Mouse (Mus musculus): ENCODE data around the gene Tspan1.

Tspan1 gene

GRCm38 (mm10) chr4:116168617-116169352, 1.4 kb upstream of the Tspan1 start:
- peak; percentile 69 for DNase-seq (ENCODE audit: low read depth, low spot score)

- DNase-seq (ENCODE audit: low read depth, low spot score), result no peak
Measured at GRCm38 (mm10) chr4:116165708-116166407, 1.5 kb downstream of the Tspan1 start.

DNA sequence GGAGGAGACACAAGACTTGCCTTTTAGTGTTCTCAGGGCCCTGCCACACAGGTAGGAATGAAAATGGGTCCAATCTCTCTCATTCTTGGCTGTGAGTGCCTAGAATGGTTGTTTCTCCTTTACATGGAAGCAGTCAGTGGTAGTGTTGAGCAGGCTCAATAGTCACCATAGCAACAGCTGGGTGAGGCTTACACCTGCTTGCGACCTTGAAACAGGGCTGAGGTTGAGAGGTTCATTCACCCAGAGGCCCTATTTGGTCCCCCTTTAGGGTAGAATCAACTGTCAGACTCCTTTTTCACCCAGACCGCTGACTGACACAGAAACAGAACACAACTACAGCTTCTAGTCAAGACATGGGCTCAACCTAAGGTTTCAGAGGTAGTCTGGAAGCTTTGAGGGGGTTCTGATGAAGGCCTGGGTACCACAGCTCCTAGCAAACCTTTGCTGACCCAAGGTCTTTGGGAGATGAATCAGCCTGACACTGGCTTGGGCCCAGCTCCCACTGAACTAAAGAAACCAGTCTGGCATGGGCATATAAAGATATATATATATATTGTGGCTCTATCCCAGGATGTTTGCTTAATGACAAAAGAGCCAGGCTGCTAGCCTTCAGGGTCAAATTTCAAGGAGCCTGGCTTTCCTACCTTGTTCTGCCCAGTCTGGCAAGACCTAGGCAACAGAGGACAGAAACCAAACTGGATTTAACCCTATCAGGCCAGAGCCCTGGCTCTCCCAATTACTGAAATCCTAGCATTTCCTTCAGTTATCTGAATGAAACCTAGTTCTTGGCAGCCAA, 2.4 kb downstream of the Tspan1 start:
- peak; percentile 33 for DNase-seq (ENCODE audit: low read depth, low spot score)

DNA sequence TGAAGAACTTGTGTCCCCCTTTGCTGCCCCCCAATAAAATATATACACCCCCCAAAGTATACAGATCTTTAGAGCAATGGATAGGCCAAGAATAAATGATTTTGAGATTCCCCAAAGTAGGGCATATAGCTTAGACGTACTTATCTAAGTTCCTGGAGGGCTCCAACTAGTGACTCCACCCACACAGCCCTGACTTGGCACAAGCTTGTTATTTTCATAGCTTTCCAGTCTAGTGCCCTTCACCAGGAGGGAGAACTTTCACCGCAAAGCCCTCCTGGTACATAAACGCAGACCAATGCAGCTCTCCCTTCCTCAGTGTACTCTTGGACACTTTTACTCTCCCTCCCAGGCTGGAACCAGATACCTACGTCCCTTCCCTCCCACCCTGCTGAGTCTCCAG, 5.3 kb downstream of the Tspan1 start:
- no peak for DNase-seq (ENCODE audit: low read depth, low spot score)

GRCm38 (mm10) chr4:116160769-116161168, 6.6 kb downstream of the Tspan1 start:
- DNase-seq (ENCODE audit: low read depth, low spot score), result no peak

DNA sequence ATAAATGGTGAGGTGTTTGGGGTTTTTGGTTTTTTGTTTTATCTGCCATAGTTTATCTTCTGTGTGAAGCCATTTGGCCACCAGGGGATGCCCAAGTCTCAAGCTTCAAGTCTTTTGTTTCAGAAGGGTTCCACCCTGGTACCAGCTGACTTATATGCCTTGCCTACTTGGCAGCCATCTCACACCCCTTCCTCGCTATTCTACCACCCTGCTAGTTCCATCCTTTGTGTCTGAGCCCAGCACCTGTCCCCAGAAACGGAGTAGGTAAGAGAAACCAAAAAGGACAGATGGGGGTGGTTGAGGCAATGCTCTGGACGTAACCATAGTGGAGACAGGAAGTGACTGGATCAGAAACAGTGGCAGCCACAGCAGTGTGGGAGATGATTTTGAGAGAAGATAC, 7.5 kb downstream of the Tspan1 start:
- peak; percentile 66 for DNase-seq (ENCODE audit: low read depth, low spot score)

- no peak for DNase-seq (ENCODE audit: low read depth, low spot score)
Measured at GRCm38 (mm10) chr4:116157882-116158281, 9.5 kb downstream of the Tspan1 start.

DNA sequence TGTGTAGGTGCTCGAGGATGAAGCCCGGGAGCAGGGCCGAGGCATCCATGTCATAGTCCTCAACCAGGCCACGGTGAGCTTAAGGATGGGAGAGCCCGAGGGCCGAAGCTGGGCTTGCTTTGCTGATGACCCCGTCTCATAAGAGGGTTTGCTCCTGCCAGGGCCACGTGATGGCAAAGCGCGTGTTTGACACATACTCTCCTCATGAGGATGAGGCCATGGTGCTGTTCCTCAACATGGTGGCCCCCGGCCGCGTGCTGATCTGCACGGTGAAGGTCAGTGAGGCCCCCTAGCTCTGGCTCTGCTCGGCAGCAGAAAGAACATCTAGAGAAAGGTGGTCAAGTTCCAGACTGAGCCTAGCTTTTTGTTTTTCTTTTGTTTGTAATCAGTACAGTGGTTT, 14.7 kb downstream of the Tspan1 start:
- DNase-seq (ENCODE audit: low read depth, low spot score), result no peak

DNA sequence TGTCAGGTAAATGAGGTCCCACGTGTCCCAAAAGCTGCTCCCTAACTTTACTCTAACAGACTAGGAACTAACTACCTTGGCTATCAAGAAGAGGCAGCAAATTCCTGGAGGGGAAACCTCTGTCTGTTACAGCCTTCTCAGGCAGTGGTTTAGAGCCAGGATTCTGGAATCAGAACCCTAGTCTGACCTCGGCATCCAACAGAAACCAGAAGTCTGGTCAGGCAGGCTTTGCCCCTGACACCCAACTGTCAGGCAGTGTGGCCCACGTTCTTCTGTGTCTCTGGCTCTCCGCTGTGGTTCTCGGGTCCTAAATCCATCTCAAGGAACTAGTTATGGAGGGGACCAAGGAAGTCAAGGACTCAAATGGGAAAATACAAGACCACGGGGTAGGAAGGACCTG, 16.2 kb downstream of the Tspan1 start, which contains the start of gene Lurap1:
Lurap1 (minus strand) TSS at position 101 of the 400 bp plus-strand sequence.
- DNase-seq (ENCODE audit: low read depth, low spot score), result no peak

DNA sequence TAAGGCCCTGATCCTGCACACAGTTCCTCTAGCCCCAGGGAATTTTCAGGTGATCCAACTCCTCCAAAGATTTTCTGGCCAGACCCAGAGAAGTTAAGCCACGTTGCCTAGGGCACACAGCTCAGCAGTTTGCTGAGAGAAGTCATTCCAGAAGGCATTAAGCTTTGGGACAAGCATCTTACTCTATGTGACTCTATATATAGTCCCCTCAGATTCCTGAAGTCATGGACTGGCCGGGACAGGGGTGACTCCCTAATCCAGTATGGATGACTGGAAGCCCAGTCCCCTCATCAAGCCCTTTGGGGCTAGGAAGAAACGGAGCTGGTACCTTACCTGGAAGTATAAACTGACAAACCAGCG, 16.6 kb downstream of the Tspan1 start:
- DNase-seq (ENCODE audit: low read depth, low spot score), result peak; percentile 36

DNA sequence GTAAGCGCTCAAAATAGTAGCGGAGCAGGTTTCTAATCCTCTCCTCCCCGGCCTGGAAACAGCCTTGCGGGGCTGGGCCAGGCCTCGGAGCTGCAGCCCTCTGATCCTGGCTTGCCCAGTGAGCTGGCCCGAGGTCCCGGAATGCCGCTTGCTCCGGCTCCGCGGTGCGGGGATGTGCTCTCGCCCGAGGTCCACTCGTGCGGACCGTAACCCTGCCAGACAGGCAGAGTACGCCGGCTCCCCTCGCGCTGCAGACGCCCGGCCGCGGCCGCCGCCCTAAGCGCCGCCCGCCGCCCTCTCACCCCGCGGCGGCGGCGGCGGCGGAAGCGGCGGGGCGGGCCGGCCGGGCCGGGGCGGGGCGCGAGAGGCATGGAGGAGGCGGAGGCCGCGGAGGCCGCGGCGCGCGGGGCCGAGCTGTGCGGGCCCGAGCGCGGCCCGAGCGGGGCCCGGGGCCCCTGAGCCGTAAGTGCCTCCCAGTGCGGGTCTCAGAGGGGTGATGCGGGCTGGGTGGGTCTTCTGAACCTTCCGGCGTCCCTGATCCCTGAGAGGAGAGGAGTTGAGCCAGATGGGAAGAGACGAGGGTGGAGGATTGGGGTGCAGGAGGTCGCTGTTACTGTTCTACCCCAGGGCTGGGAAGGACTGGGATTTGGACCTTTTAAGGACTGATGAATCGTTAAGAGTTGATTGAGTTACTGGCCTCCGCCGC, 17.1 kb downstream of the Tspan1 start:
- peak; percentile 46 for DNase-seq (ENCODE audit: low read depth, low spot score)

GRCm38 (mm10) chr4:116149812-116150155, 17.6 kb downstream of the Tspan1 start:
- peak; percentile 45 for DNase-seq (ENCODE audit: low read depth, low spot score)

DNA sequence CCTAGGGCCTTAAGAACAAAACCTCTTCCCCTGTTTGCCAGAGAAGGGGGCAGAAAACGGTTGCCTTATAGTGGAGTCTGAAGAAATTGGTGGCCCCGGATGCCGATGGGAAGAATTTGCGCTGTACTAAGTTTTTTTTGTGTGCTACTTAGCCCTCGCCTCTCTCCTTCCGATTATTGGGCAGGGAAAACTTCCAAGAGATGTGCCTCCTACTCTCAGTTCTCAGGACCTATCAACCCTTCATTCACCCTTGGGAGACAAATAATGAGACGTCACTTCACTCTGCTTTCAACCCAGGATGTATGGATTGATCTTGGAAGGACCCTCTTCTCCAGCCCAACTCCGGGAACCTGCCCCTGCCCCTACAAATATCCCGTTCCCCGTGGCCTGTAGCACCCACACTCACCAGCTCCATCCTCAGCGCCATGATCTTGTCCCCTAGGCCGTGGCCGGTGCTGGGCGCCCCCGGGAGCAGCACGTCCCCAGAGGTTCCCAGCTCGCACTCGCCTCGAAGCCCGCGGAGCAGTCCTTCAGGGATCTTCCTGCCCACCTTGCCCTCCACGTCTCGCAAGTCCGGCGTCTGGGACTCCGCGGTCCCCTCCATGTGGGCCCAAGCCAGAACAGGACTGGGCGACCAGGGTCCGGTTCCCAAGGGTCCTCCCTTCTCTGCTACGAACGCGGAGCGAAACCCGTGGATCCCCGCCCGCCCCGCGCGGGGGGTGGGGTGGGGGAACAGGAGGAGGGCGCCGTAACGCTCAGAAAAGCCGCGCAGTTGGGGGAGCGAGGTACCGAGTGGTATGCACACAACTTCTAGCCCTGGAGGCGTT, 23.3 kb downstream of the Tspan1 start:
- DNase-seq (ENCODE audit: low read depth, low spot score), result no peak

- no peak for DNase-seq (ENCODE audit: low read depth, low spot score)
Measured at GRCm38 (mm10) chr4:116143317-116143811, 24.0 kb downstream of the Tspan1 start.

DNA sequence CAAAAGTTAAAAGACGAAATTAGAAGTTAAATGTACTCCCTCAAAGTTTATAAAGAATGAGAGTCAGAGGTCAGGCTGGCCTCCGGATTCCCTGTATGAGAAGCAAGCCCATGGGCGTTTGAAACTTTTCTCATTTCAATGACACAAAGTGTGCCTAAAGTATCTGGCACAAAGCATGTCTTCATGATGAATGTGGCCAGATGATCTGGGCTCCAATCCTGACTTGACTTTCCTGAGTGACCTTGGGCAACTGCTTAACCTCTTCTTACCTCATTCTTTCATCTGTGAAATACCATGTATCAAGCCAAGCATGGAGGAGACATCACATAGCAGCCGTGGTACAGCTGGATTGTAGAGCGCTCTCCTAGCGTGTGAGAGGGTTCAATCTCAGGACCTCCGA, 25.1 kb downstream of the Tspan1 start:
- DNase-seq (ENCODE audit: low read depth, low spot score), result no peak

DNA sequence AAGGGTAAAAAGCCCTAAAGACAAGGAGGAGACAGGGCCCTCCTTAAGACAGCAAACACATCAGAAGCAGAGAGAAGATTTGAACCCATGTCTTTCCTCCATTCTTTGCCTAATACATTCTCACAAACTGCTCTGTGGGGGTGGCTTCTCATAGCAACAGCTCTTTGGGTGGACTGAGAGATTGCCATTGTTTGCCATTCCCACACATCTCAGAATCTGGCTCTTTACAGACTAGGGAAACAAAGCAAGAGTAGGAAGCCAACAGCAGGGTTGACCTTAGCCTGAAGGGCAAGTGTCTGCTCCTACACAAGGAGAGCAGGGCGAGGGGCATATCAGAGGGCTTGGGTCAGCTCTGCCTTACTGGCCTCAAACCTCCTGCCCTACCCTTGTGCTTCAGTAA, 25.7 kb downstream of the Tspan1 start:
- no peak for DNase-seq (ENCODE audit: low read depth, low spot score)

DNA sequence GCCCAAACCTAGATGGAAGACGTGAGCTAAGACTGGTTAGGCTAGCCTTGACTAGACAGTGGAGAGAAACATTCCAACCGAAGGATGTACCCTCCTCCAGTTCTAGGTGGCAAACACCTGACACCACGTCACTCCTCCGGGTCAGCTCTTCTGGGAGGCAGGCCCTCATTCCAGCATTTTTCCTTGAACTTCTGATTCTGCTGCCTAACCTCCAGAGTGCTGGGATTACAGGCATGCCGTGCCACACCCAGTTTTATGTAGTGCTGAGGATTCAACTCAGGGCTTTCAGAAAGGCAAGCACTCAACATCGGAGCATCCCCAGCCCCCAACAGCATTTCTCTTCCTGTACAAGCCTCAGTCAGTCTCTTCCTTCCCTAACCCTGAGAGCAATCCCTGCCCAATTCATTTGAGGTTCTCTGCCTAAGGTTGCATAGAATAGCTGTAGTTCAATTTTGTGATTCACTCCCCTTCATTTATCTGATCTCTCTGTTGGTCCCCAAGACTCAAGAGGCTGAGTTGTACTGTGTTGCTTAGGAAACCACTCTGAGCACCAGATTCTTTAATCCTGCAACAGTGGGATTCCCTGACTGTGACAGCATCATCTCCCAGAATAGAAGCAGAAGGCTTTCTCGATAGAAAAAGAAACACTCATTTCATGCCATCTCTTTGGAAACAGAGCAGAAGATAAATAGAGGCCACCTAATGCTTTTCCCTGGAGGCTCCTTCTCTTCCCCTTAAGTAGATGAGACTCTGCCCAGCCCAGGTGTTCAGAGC, 26.4 kb downstream of the Tspan1 start:
- no peak for DNase-seq (ENCODE audit: low read depth, low spot score)

GRCm38 (mm10) chr4:116137421-116137996, 29.9 kb downstream of the Tspan1 start:
- DNase-seq (ENCODE audit: low read depth, low spot score), result no peak

DNA sequence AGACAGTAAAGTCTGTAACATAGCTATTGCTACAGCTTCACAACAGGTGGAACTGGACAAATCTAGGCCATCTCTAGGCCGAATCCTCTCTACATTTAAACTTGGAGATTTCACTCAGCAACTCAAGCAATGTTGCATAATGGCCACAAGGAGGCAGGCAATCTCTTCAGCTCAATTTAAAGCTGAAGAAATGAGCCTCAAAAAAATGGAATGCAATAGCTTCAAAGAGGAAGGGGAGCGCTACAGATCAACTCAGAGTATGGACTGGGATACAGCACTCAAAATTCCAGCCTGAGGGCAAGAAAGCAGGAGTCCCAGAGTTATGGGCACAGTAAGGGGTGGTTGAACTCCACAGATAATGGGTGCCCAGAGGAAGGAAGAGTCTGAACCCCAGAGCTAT, 32.4 kb downstream of the Tspan1 start:
- DNase-seq (ENCODE audit: low read depth, low spot score), result peak; percentile 69

GRCm38 (mm10) chr4:116133126-116133525, 34.3 kb downstream of the Tspan1 start:
- DNase-seq (ENCODE audit: low read depth, low spot score), result no peak
